Comparison of ENCODE assay signal across 8 mouse cellular contexts in the genomic region with DNA sequence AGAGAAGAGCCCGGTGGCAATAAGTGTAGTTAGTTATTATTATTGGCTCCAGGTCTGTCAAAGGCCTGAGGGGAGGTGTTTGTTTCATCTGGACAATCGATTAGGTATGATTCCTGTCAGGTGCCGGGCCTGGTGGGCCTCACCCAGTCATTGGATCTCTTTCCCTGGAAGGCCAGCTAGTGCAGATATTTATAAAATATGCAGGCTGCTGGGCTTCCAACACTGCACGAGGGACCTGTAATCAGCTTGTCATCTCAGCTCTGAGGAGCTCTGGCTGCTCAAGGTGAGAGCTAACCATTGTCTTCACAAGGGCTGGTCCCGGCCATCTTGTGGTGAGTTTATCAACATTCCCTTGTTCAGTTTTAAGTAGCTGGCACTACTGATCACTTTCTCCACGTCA. TPM values are rescaled to one million over a fixed set of nuclear protein-coding genes. Genes with fewer than 3 reads are reported as not detected.
DNase-seq lines count a peak whose midpoint lies in the region; ATAC-seq lines count a peak whose summit lies in the region.

No protein-coding gene starts in this region.

- no peaks in the 10 kb centered on the region for H3K36me3 ChIP-seq in kidney, embryonic 16.5 days (ENCODE audit: insufficient read depth, low read length)
- H3K36me3 ChIP-seq in intestine, embryonic 15.5 days = no peaks in the 10 kb centered on the region
- H3K36me3 ChIP-seq in neural tube, embryonic 12.5 days = no peaks in the 10 kb centered on the region

- no peaks in the 10 kb centered on the region for H3K9me3 ChIP-seq in kidney, embryonic 16.5 days (ENCODE audit: low read length)
- no peaks in the 10 kb centered on the region for H3K9me3 ChIP-seq in intestine, embryonic 15.5 days
- H3K9me3 ChIP-seq in neural tube, embryonic 12.5 days = no peaks in the 10 kb centered on the region

- H3K4me3 ChIP-seq in kidney, embryonic 16.5 days (ENCODE audit: low read length) = peak overlapping the region; percentile 88
- H3K4me3 ChIP-seq in intestine, embryonic 15.5 days (replicated peaks) = peak overlapping the region; percentile 76
- H3K4me3 ChIP-seq in neural tube, embryonic 12.5 days = no peak overlapping the region

- peak overlapping the region; percentile 98; the same call in 1 of the 2 replicates for H3K9ac ChIP-seq in kidney, embryonic 16.5 days (replicated peaks; ENCODE audit: low read length)
- 0 out of 2 replicates have a peak overlapping the region, but pooled peaks have one; percentile 92 for H3K9ac ChIP-seq in intestine, embryonic 15.5 days
- H3K9ac ChIP-seq in neural tube, embryonic 12.5 days = 0 out of 2 replicates have a peak overlapping the region, but pooled peaks have one; percentile 72

- WGBS in kidney, embryonic 16.5 days = 24% methylated on average over 6 of the region's 6 CpGs
- WGBS in intestine, embryonic 15.5 days = 25% methylated on average over 6 of the region's 6 CpGs
- 24% methylated on average over 6 of the region's 6 CpGs for WGBS in neural tube, embryonic 12.5 days

- H3K4me1 ChIP-seq in kidney, embryonic 16.5 days (ENCODE audit: insufficient read depth, low read length) = peaks cover 18% of the 10 kb centered on the region
- H3K4me1 ChIP-seq in intestine, embryonic 15.5 days (replicated peaks) = 0 out of 2 replicates have a peak, but pooled peaks cover 5% of the 10 kb centered on the region
- peaks cover 26% of the 10 kb centered on the region for H3K4me1 ChIP-seq in neural tube, embryonic 12.5 days

- no peak for ATAC-seq in kidney, embryonic 16.5 days (ENCODE audit: low FRiP score, low TSS enrichment)
- no peak for ATAC-seq in intestine, embryonic 15.5 days
- ATAC-seq in neural tube, embryonic 12.5 days (ENCODE audit: low FRiP score, low read depth) = no peak

- no peaks in the 10 kb centered on the region for H3K27me3 ChIP-seq in kidney, embryonic 16.5 days (ENCODE audit: insufficient read depth, low read length)
- no peaks in the 10 kb centered on the region for H3K27me3 ChIP-seq in intestine, embryonic 15.5 days (replicated peaks)
- no peaks in the 10 kb centered on the region for H3K27me3 ChIP-seq in neural tube, embryonic 12.5 days (replicated peaks)

- H3K4me2 ChIP-seq in kidney, embryonic 16.5 days (replicated peaks; ENCODE audit: low read depth, low read length) = peak overlapping the region; percentile 85
- H3K4me2 ChIP-seq in intestine, embryonic 15.5 days (replicated peaks) = peak overlapping the region; percentile 99
- H3K4me2 ChIP-seq in neural tube, embryonic 12.5 days (replicated peaks) = peak overlapping the region; percentile 93

- DNase-seq in kidney, postnatal 14 days = no peak
- DNase-seq in embryo, embryonic 11 days = peak; percentile 48
- no peak for DNase-seq in urinary bladder, postnatal 25 days (ENCODE audit: low spot score)
- DNase-seq in cerebellum, postnatal 4 days (ENCODE audit: low spot score in 2 of 2) = no peak
- DNase-seq in cerebellum, adult 8-10 months = no peak

- peak overlapping the region; percentile 96; the same call in 1 of the 2 replicates for H3K27ac ChIP-seq in kidney, embryonic 16.5 days (ENCODE audit: low read length)
- peak overlapping the region; percentile 99 for H3K27ac ChIP-seq in intestine, embryonic 15.5 days
- no peak overlapping the region for H3K27ac ChIP-seq in neural tube, embryonic 12.5 days

RNA-seq across cellular contexts. Expression of gene Tgif1, which starts 0.7 kb away (rescaled TPM):
- polyA plus RNA-seq in kidney, embryonic 16.5 days (2015; fragmentation: Nextera tagmentation; extraction: Ambion mirVana) = 90.4 and 93.7 TPM in 2 replicates
- polyA plus RNA-seq in intestine, embryonic 15.5 days (2015; fragmentation: Nextera tagmentation; extraction: Ambion mirVana) = 46.9 and 56.5 TPM in 2 replicates
- polyA plus RNA-seq in neural tube, embryonic 12.5 days (2016; fragmentation: Nextera tagmentation; extraction: Ambion mirVana) = 52.7 and 57.2 TPM in 2 replicates
